Mouse (Mus musculus) lung, embryonic 16.5 days (tissue): ENCODE data around the gene Gar1. TPM values are rescaled to one million over a fixed set of nuclear protein-coding genes. Genes with fewer than 3 reads are reported as not detected.

Experiments used
- ATAC-seq: fragments of 200-750 bp; cut with Nextera tagmentation; 2 replicates; pipeline ENCODE4 v1.8.0; 2017; ENCODE audit warnings: low read depth, mild to moderate bottlenecking, moderate library complexity
- H3K27ac ChIP-seq: fragments of 300-500 bp; sonication (generic); 2 replicates; pipeline ENCODE4 v1.5.1; 2014; ENCODE audit warnings: mild to moderate bottlenecking, control low read depth, low read length
- H3K27me3 ChIP-seq: fragments of 300-500 bp; sonication (generic); 2 replicates; pipeline ENCODE4 v1.6.1; 2014; ENCODE audit warnings: low read depth, low read length, mixed read lengths; ENCODE audit not compliant: control insufficient read depth, insufficient read depth
- H3K36me3 ChIP-seq: fragments of 300-500 bp; sonication (generic); 2 replicates; pipeline ENCODE4 v1.6.1; 2014; ENCODE audit warnings: low read length; ENCODE audit not compliant: control insufficient read depth, insufficient read depth
- H3K4me1 ChIP-seq: fragments of 300-500 bp; sonication (generic); replicated peaks from 2 replicates; pipeline ENCODE4 v1.6.1; 2014; ENCODE audit warnings: low read length, mixed read lengths; ENCODE audit not compliant: control insufficient read depth, insufficient read depth
- H3K4me2 ChIP-seq: fragments of 300-500 bp; sonication (generic); 2 replicates; pipeline ENCODE4 v1.6.1; 2014; ENCODE audit warnings: low read depth, low read length, control low read depth
- H3K4me3 ChIP-seq: fragments of 300-500 bp; sonication (generic); 2 replicates; pipeline ENCODE4 v1.5.1; 2014; ENCODE audit warnings: mild to moderate bottlenecking, low read length, control low read depth
- H3K9ac ChIP-seq: fragments of 300-500 bp; sonication (generic); 2 replicates; pipeline ENCODE4 v1.6.1; 2014; ENCODE audit warnings: low read length, control low read depth
- H3K9me3 ChIP-seq: fragments of 300-500 bp; sonication (generic); 2 replicates; pipeline ENCODE4 v1.6.1; 2016; ENCODE audit warnings: low read length; ENCODE audit not compliant: control insufficient read depth
- WGBS: fragments of 180-500 bp; shearing (Covaris S2); extraction: QIAGEN DNeasy Blood & Tissue Kit; methylation state at CpG from one replicate; pipeline ENCODE4 v1.1.7; 2014; 5-methylcytosine and 5-hydroxymethylcytosine counted together
- polyA plus RNA-seq: library from polyadenylated mRNA; unstranded; fragments of >200 nt; fragmentation: Nextera tagmentation; extraction: Ambion mirVana; gene quantifications from 2 replicates; pipeline ENCODE4 v1.2.1, GENCODE M21; 2015

The Gar1 gene
- polyA plus RNA-seq, 1 experiment from 2014 or later: 49.8 TPM

GRCm38 (mm10) chr3:129838017-129838416, 6.8 kb upstream of the Gar1 start:
- no peak overlapping the region for H3K27ac ChIP-seq
- H3K9ac ChIP-seq: no peak overlapping the region
- WGBS: 36% methylated on average over 7 of the region's 7 CpGs
- H3K4me3 ChIP-seq: no peak overlapping the region
- 0 out of 2 replicates have a peak, but pooled peaks have one; percentile 43 for ATAC-seq
- no peak overlapping the region for H3K4me2 ChIP-seq
- no peaks in the 10 kb centered on the region for H3K27me3 ChIP-seq
- no peaks in the 10 kb centered on the region for H3K9me3 ChIP-seq
- peaks cover 4% of the 10 kb centered on the region; the same call in 1 of the 2 replicates for H3K4me1 ChIP-seq
- no peaks in the 10 kb centered on the region for H3K36me3 ChIP-seq

GRCm38 (mm10) chr3:129836965-129837364, 5.8 kb upstream of the Gar1 start:
- Histone ChIP-seq H3K27ac (no peak overlapping the region), H3K9me3 (no peaks in the 10 kb centered on the region), H3K4me3 (no peak overlapping the region), H3K4me1 (peaks cover 4% of the 10 kb centered on the region; the same call in 1 of the 2 replicates), H3K9ac (no peak overlapping the region), H3K4me2 (no peak overlapping the region), H3K27me3 (no peaks in the 10 kb centered on the region), H3K36me3 (no peaks in the 10 kb centered on the region)
- WGBS: 48% methylated on average over 6 of the region's 6 CpGs
- no peak for ATAC-seq

GRCm38 (mm10) chr3:129836051-129836697, 5.0 kb upstream of the Gar1 start:
- 10% methylated on average over 11 of the region's 11 CpGs for WGBS

GRCm38 (mm10) chr3:129835388-129835934, 4.3 kb upstream of the Gar1 start, which contains the start of gene Cfi:
Gene Cfi, plus strand, starts transcription at chr3:129835884.
- no peaks in the 10 kb centered on the region for H3K36me3 ChIP-seq
- peaks cover 4% of the 10 kb centered on the region; the same call in 1 of the 2 replicates for H3K4me1 ChIP-seq
- H3K9ac ChIP-seq: peak within 1 kb of the TSS; percentile 48
- no peak for ATAC-seq
- peak within 1 kb of the TSS; percentile 60; the same call in 1 of the 2 replicates for H3K27ac ChIP-seq
- H3K4me3 ChIP-seq: peak within 1 kb of the TSS; percentile 34
- no peaks in the 10 kb centered on the region for H3K9me3 ChIP-seq
- peak within 1 kb of the TSS; percentile 54 for H3K4me2 ChIP-seq
- WGBS: 46% methylated on average over 6 of the region's 6 CpGs
- H3K27me3 ChIP-seq: no peaks in the 10 kb centered on the region

More at GRCm38 (mm10) chr3:129836051-129836697, 5.0 kb upstream of the Gar1 start:
- Histone ChIP-seq H3K36me3 (no peaks in the 10 kb centered on the region), H3K9ac (peak overlapping the region; percentile 48), H3K4me3 (peak overlapping the region; percentile 34), H3K27me3 (no peaks in the 10 kb centered on the region), H3K27ac (peak overlapping the region; percentile 60; the same call in 1 of the 2 replicates), H3K4me1 (peaks cover 4% of the 10 kb centered on the region; the same call in 1 of the 2 replicates), H3K4me2 (peak overlapping the region; percentile 54), H3K9me3 (no peaks in the 10 kb centered on the region)
- peak; percentile 58; the same call in 1 of the 2 replicates for ATAC-seq

- Histone ChIP-seq H3K9me3 (no peaks in the 10 kb centered on the region), H3K27me3 (no peaks in the 10 kb centered on the region), H3K4me1 (peaks cover 13% of the 10 kb centered on the region), H3K4me2 (peak overlapping the region; percentile 67), H3K27ac (peak overlapping the region; percentile 93), H3K36me3 (peaks cover 6% of the 10 kb centered on the region), H3K9ac (peak overlapping the region; percentile 84), H3K4me3 (peak overlapping the region; percentile 77)
- under 1% methylated on average over 38 of the region's 45 CpGs for WGBS
- peak; percentile 18; the same call in 1 of the 2 replicates for ATAC-seq
Observed at GRCm38 (mm10) chr3:129830626-129831025, 570 bp downstream of the Gar1 start.

- H3K4me2 ChIP-seq: no peak overlapping the region
- no peaks in the 10 kb centered on the region for H3K27me3 ChIP-seq
- H3K36me3 ChIP-seq: peaks cover 22% of the 10 kb centered on the region
- no peak overlapping the region for H3K4me3 ChIP-seq
- no peaks in the 10 kb centered on the region for H3K9me3 ChIP-seq
- no peak overlapping the region for H3K27ac ChIP-seq
- H3K4me1 ChIP-seq: peaks cover 12% of the 10 kb centered on the region
- 90% methylated on average over 5 of the region's 5 CpGs for WGBS
- H3K9ac ChIP-seq: no peak overlapping the region
- no peak for ATAC-seq
Observed at GRCm38 (mm10) chr3:129827691-129828090, 3.5 kb downstream of the Gar1 start.

- Histone ChIP-seq H3K4me2 (no peak overlapping the region), H3K36me3 (peaks cover 22% of the 10 kb centered on the region), H3K27ac (no peak overlapping the region), H3K27me3 (no peaks in the 10 kb centered on the region), H3K9ac (no peak overlapping the region), H3K4me1 (peaks cover 12% of the 10 kb centered on the region), H3K9me3 (no peaks in the 10 kb centered on the region), H3K4me3 (no peak overlapping the region)
- WGBS: 86% methylated on average over 10 of the region's 10 CpGs
- ATAC-seq: no peak
Observed at GRCm38 (mm10) chr3:129826691-129827090, 4.5 kb downstream of the Gar1 start.

- Histone ChIP-seq H3K9ac (no peak overlapping the region), H3K4me1 (peaks cover 10% of the 10 kb centered on the region), H3K27ac (no peak overlapping the region), H3K4me3 (no peak overlapping the region), H3K36me3 (peaks cover 22% of the 10 kb centered on the region), H3K4me2 (no peak overlapping the region), H3K27me3 (no peaks in the 10 kb centered on the region), H3K9me3 (no peaks in the 10 kb centered on the region)
- no peak for ATAC-seq
- WGBS: 85% methylated on average over 10 of the region's 10 CpGs
Observed at GRCm38 (mm10) chr3:129824891-129825290, 6.3 kb downstream of the Gar1 start.

- Histone ChIP-seq H3K27ac (no peak overlapping the region), H3K36me3 (peaks cover 22% of the 10 kb centered on the region), H3K4me2 (no peak overlapping the region), H3K27me3 (no peaks in the 10 kb centered on the region), H3K9ac (no peak overlapping the region), H3K9me3 (no peaks in the 10 kb centered on the region), H3K4me3 (no peak overlapping the region), H3K4me1 (peaks cover 2% of the 10 kb centered on the region; the same call in 1 of the 2 replicates)
- whole genome bisulfite sequencing: 84% methylated on average over 4 of the region's 4 CpGs
- ATAC-seq: no peak
Observed at GRCm38 (mm10) chr3:129824146-129824545, 7.0 kb downstream of the Gar1 start.
